Mouse (Mus musculus) midbrain, embryonic 11.5 days (tissue): ENCODE results near the gene Cyth3. TPM values are rescaled to one million over a fixed set of nuclear protein-coding genes. Genes with fewer than 3 reads are reported as not detected.

Experiments
- ATAC-seq: fragments of 200-750 bp; cut with Nextera tagmentation; 2 replicates; pipeline ENCODE4 v1.8.0; 2017; ENCODE audit warnings: moderate TSS enrichment, moderate library complexity; ENCODE audit not compliant: low FRiP score
- DNase-seq: peaks from one replicate; pipeline ENCODE4 v3.0.0; 2015; ENCODE audit warnings: low spot score; ENCODE audit errors: missing footprints
- H3K27ac ChIP-seq: fragments of 300-500 bp; sonication (generic); 2 replicates; pipeline ENCODE4 v1.5.1; 2014; ENCODE audit warnings: low read depth, low read length
- H3K27me3 ChIP-seq: fragments of 300-500 bp; sonication (generic); 2 replicates; pipeline ENCODE4 v1.6.1; 2014; ENCODE audit warnings: mild to moderate bottlenecking, low read length, moderate library complexity, mixed read lengths; ENCODE audit not compliant: control insufficient read depth, insufficient read depth
- H3K36me3 ChIP-seq: fragments of 300-500 bp; sonication (generic); 2 replicates; pipeline ENCODE4 v1.6.1; 2014; ENCODE audit warnings: mild to moderate bottlenecking, low read length, moderate library complexity, mixed read lengths; ENCODE audit not compliant: control insufficient read depth, insufficient read depth
- H3K4me1 ChIP-seq: fragments of 300-500 bp; sonication (generic); 2 replicates; pipeline ENCODE4 v1.6.1; 2014; ENCODE audit warnings: low read length; ENCODE audit not compliant: control insufficient read depth, insufficient read depth
- H3K4me2 ChIP-seq: fragments of 300-500 bp; sonication (generic); 2 replicates; pipeline ENCODE4 v1.6.1; 2014; ENCODE audit warnings: mild to moderate bottlenecking, moderate library complexity
- H3K4me3 ChIP-seq: fragments of 300-500 bp; sonication (generic); 2 replicates; pipeline ENCODE4 v1.5.1; 2014; ENCODE audit warnings: low read depth, low read length
- H3K9ac ChIP-seq: fragments of 300-500 bp; sonication (generic); 2 replicates; pipeline ENCODE4 v1.6.1; 2014; ENCODE audit warnings: low read length
- H3K9me3 ChIP-seq: fragments of 300-500 bp; sonication (generic); 2 replicates; pipeline ENCODE4 v1.6.1; 2016; ENCODE audit warnings: low read length; ENCODE audit not compliant: control insufficient read depth
- WGBS: fragments of 180-500 bp; shearing (Covaris S2); extraction: QIAGEN DNeasy Blood & Tissue Kit; methylation state at CpG from one replicate; pipeline ENCODE4 v1.1.7; 2014; 5-methylcytosine and 5-hydroxymethylcytosine counted together
- polyA plus RNA-seq: library from polyadenylated mRNA; unstranded; fragments of >200 nt; fragmentation: Nextera tagmentation; extraction: Ambion mirVana; gene quantifications from 2 replicates; pipeline ENCODE4 v1.2.1, GENCODE M21; 2014

Gene Cyth3
- polyA plus RNA-seq, 1 experiment from 2014 or later = 27.6 TPM

- Histone ChIP-seq H3K4me2 (no peak overlapping the region), H3K4me3 (no peak overlapping the region), H3K9me3 (no peaks in the 10 kb centered on the region), H3K36me3 (no peaks in the 10 kb centered on the region), H3K9ac (no peak overlapping the region), H3K27me3 (no peaks in the 10 kb centered on the region), H3K4me1 (no peaks in the 10 kb centered on the region), H3K27ac (no peak overlapping the region)
- WGBS = 87% methylated on average over 6 of the region's 6 CpGs
- ATAC-seq = no peak
- DNase-seq = no peak
Observed at GRCm38 (mm10) chr5:143678634-143679271, 56.5 kb downstream of the Cyth3 start.

- Histone ChIP-seq H3K27ac (no peak overlapping the region), H3K4me1 (no peaks in the 10 kb centered on the region), H3K36me3 (no peaks in the 10 kb centered on the region), H3K9ac (no peak overlapping the region), H3K27me3 (no peaks in the 10 kb centered on the region), H3K4me2 (no peak overlapping the region), H3K4me3 (no peak overlapping the region), H3K9me3 (no peaks in the 10 kb centered on the region)
- ATAC-seq (no peak), DNase-seq (no peak)
- 73% methylated on average over 6 of the region's 6 CpGs for WGBS
Observed at GRCm38 (mm10) chr5:143679654-143680053, 57.4 kb downstream of the Cyth3 start.

DNA sequence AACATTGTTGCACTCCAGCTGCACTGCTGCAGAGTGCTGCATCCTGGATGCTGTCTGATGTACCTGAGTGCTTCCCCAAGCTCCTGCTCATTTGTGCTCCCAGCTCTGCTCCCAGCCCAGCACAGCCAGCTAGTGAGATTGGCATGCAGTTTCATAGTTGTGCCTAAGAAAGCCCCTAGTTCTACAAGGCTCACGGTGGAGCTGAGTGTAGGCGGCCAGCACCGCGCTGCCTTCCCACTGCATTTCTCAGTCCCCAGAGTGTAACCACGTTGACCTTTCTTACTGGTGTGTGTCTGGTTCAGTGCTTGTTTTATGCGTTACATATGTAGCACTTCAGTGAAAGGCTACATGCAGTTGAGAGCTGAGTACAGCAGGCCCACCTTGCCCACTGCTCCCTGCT lies 61.4 kb downstream of the Cyth3 start:
- H3K4me3 ChIP-seq = no peak overlapping the region
- H3K27me3 ChIP-seq = no peaks in the 10 kb centered on the region
- H3K9me3 ChIP-seq = no peaks in the 10 kb centered on the region
- ATAC-seq (no peak), DNase-seq (no peak)
- no peak overlapping the region for H3K27ac ChIP-seq
- no peaks in the 10 kb centered on the region for H3K36me3 ChIP-seq
- 79% methylated on average over 6 of the region's 6 CpGs for WGBS
- no peak overlapping the region for H3K4me2 ChIP-seq
- no peak overlapping the region for H3K9ac ChIP-seq
- no peaks in the 10 kb centered on the region for H3K4me1 ChIP-seq

GRCm38 (mm10) chr5:143684911-143685390 lies 62.7 kb downstream of the Cyth3 start:
- H3K4me1 ChIP-seq = no peaks in the 10 kb centered on the region
- WGBS = 89% methylated on average over 8 of the region's 8 CpGs
- ATAC-seq (no peak), DNase-seq (no peak)
- no peak overlapping the region for H3K4me2 ChIP-seq
- no peaks in the 10 kb centered on the region for H3K36me3 ChIP-seq
- no peaks in the 10 kb centered on the region for H3K9me3 ChIP-seq
- no peak overlapping the region for H3K27ac ChIP-seq
- no peaks in the 10 kb centered on the region for H3K27me3 ChIP-seq
- no peak overlapping the region for H3K9ac ChIP-seq
- H3K4me3 ChIP-seq = no peak overlapping the region

DNA sequence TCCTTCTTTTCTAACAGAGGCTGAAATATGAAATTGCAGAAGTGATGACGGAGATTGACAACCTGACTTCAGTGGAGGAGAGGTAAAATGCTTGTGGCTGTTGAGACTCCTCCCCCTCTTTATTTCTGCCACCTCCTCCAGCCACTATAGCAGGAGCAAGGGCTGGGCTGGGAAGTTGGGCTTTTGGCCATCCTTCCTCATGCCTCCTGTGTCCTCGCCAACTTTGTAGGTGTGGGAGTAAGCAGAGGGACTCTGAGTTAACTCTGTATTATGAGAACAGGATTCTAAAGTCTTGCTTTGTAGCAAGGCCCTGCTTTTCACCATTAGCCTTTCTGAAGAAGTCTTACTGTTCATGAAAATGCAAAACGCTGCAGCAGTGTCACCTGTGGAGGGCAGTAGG lies 64.2 kb downstream of the Cyth3 start:
- H3K9me3 ChIP-seq = no peaks in the 10 kb centered on the region
- H3K4me2 ChIP-seq = no peak overlapping the region
- H3K36me3 ChIP-seq = no peaks in the 10 kb centered on the region
- WGBS = 92% methylated on average over 3 of the region's 3 CpGs
- no peak for DNase-seq
- no peaks in the 10 kb centered on the region for H3K4me1 ChIP-seq
- no peak for ATAC-seq
- H3K4me3 ChIP-seq = no peak overlapping the region
- H3K27me3 ChIP-seq = no peaks in the 10 kb centered on the region
- H3K27ac ChIP-seq = no peak overlapping the region
- H3K9ac ChIP-seq = no peak overlapping the region

- H3K27ac ChIP-seq = no peak overlapping the region
- no peak overlapping the region for H3K4me2 ChIP-seq
- no peak overlapping the region for H3K9ac ChIP-seq
- H3K27me3 ChIP-seq = no peaks in the 10 kb centered on the region
- H3K36me3 ChIP-seq = no peaks in the 10 kb centered on the region
- H3K4me3 ChIP-seq = no peak overlapping the region
- DNase-seq (no peak), ATAC-seq (no peak)
- H3K4me1 ChIP-seq = no peaks in the 10 kb centered on the region
- no peaks in the 10 kb centered on the region for H3K9me3 ChIP-seq
- 96% methylated on average over 3 of the region's 3 CpGs for WGBS
Observed at GRCm38 (mm10) chr5:143687589-143687988, 65.3 kb downstream of the Cyth3 start.

GRCm38 (mm10) chr5:143690392-143690791 lies 68.1 kb downstream of the Cyth3 start:
- H3K4me3 ChIP-seq = no peak overlapping the region
- ATAC-seq (no peak), DNase-seq (no peak)
- no peaks in the 10 kb centered on the region for H3K9me3 ChIP-seq
- H3K9ac ChIP-seq = no peak overlapping the region
- H3K4me2 ChIP-seq = no peak overlapping the region
- H3K36me3 ChIP-seq = no peaks in the 10 kb centered on the region
- H3K27me3 ChIP-seq = no peaks in the 10 kb centered on the region
- no peaks in the 10 kb centered on the region for H3K4me1 ChIP-seq
- WGBS = 89% methylated on average over 9 of the region's 9 CpGs
- no peak overlapping the region for H3K27ac ChIP-seq

- H3K27me3 ChIP-seq = no peaks in the 10 kb centered on the region
- WGBS = 96% methylated on average over 5 of the region's 5 CpGs
- DNase-seq (no peak), ATAC-seq (no peak)
- H3K4me1 ChIP-seq = no peaks in the 10 kb centered on the region
- no peak overlapping the region for H3K4me2 ChIP-seq
- no peaks in the 10 kb centered on the region for H3K36me3 ChIP-seq
- H3K9me3 ChIP-seq = no peaks in the 10 kb centered on the region
- no peak overlapping the region for H3K9ac ChIP-seq
- no peak overlapping the region for H3K4me3 ChIP-seq
- no peak overlapping the region for H3K27ac ChIP-seq
Observed at GRCm38 (mm10) chr5:143690926-143691325, 68.7 kb downstream of the Cyth3 start.

GRCm38 (mm10) chr5:143696323-143696722 lies 74.1 kb downstream of the Cyth3 start:
- no peak overlapping the region for H3K27ac ChIP-seq
- H3K9me3 ChIP-seq = no peaks in the 10 kb centered on the region
- H3K4me2 ChIP-seq = no peak overlapping the region
- no peak overlapping the region for H3K4me3 ChIP-seq
- no peaks in the 10 kb centered on the region for H3K4me1 ChIP-seq
- no peak overlapping the region for H3K9ac ChIP-seq
- no peak for DNase-seq
- H3K27me3 ChIP-seq = no peaks in the 10 kb centered on the region
- WGBS = 67% methylated on average over 3 of the region's 3 CpGs
- no peaks in the 10 kb centered on the region for H3K36me3 ChIP-seq
- ATAC-seq = no peak
